Mouse (Mus musculus) urinary bladder, postnatal 4 days (tissue): ENCODE measurements around the gene Atp5d.

Experiments
- DNase-seq, 2 experiments: peaks; one replicate each; pipeline ENCODE4 v3.0.0; 2021 to 2022; ENCODE audit warnings: low spot score in 2 of 2

Atp5d gene

DNA sequence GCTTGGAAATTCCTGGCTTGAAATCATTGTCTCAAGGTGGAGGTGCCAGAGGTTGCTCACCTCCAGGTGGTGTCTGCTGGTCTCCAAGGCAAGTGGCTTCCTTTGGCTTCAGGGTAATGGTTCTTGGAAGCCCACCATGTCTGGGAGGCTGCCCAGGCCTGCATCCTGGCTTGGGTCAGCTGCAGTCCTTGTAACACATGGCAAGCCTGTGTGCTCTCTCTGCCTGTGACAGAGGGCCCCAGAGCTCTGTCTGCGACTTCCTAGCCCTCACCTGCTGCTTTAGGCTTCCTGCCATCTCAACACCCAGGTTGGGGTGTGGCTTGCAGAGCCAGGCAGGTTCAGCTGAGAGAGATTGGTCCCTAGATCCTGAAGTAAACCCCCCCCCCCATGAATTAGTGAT lies 20.7 kb upstream of the Atp5d start:
- no peak for DNase-seq

DNA sequence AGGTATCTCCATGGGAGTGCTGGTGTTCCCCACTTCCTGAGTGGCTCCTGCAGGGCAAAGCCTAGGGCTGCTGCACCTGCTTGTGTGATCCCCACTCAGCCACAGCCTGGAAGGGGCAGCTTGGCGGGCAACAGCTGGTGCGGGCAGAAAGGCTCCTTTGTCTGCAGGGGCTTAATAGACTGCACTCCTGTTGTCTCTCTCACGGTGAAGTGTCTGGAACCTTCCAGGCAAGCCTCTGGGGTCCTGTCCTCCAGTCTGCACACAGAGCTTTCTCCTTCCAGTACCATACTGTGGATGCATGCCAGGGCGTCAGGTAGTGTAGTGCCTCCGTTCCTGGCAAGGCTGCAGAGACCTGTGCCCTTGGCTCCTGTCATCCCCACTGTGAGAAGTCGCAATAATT lies 19.9 kb upstream of the Atp5d start:
- DNase-seq = no peak

DNA sequence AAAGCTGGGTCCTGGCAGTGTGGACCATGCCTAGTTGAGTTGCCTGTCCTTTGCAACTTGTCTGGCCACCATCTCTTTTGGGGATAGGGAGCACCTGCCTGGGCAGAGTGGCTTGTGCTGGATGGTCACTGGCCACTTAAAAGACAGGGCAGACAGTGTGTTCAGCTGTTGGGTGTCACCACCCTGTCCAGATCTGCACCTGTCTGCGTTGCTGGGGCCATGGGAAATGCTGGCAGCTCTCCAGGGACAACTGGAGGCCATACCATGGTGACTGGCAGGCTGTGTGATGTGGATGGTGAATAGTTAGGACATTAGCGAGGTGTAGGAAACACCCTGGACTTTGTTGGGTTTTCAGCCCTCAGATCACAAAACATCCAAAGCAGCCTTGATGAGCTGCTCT lies 18.3 kb upstream of the Atp5d start:
- DNase-seq = no peak

DNA sequence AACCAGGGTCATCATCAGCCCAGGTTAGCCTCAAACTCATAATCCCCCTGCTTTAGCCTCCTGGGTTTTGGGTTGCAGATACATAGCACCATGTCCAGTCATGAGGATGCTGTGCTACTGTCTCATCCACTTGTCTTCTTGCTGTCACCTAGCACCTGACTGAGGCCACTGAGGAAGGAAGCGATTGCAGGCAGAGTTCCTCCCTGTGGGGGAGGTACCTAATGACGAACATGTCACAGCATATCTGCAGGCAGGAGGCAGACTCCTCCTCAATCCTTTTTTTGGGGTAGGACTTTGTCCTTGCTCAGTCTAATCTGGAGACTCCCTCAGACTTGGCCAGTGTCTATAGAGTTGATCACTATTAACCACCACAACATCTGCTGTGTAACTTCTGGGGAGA lies 16.8 kb upstream of the Atp5d start:
- no peak for DNase-seq

DNA sequence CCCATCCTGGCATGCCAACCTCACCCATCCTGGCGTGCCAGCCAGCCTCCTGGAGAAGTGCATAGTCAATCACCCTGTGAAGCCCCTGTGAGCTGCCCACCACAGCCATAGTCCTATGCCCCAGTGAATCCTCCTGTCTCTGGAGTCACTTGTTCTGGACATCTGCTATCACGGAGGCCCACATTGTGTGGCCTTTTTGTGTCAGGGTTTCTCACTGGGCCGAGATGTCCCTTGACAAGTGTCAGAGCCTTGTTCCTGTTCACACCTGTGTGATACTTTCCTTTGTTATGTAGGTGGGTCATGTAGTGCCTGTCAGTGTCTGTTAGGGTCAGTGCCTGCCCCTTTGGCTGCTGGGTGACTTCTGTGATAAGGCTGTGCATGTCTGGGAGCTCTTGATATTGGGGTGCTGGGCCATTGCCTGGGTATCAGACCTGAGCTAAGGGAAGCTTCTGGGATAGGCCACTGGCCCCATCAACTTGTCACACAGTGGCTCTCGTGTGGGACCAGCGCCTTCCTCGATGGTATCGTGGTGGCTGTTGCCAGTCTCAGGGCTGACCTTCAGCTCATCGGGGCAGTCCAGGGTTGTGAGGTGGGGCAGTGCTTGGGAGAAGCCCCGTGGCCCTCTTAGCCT lies 14.4 kb upstream of the Atp5d start:
- DNase-seq = no peak

DNA sequence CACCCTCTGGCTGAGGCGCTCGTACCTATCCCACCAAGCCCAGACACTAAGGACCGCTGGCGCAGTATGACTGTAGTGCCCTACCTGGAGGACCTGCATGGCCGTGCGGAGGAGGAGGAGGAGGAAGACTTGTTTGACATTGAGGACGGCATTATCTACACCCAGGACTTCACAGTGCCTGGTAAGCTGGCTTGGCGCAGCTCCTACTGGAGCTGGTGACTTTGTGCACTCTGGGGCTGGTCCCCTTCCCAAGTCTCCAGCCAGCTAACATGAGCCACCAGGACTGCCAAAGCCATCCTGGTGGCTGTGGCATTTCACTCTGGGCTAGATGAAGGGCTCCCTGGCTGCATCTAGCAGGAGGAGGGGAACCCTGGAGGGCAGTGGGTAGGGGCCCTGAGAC lies 10.5 kb upstream of the Atp5d start:
- no peak for DNase-seq

DNA sequence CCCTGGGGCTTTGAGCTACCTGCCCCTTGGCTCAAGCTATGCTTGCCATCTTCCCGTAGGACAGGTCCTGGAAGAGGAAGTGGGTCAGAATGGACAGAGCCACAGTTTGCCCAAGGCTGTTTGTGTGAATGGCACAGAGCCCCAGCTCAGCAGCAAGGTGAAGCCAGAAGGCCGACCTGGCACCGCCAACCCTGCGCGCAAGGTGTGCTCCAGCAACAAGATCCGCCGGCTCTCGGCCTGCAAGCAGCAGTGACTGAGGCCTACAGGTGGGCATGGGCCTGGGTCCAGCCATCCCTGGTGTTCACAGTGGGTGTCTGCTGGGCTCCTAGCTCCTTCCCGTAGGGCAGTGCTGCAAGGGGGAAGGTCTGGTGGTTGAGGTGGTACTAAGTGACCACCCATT lies 8.6 kb upstream of the Atp5d start:
- peak in 1 of 2 experiments; percentile 21 for DNase-seq

DNA sequence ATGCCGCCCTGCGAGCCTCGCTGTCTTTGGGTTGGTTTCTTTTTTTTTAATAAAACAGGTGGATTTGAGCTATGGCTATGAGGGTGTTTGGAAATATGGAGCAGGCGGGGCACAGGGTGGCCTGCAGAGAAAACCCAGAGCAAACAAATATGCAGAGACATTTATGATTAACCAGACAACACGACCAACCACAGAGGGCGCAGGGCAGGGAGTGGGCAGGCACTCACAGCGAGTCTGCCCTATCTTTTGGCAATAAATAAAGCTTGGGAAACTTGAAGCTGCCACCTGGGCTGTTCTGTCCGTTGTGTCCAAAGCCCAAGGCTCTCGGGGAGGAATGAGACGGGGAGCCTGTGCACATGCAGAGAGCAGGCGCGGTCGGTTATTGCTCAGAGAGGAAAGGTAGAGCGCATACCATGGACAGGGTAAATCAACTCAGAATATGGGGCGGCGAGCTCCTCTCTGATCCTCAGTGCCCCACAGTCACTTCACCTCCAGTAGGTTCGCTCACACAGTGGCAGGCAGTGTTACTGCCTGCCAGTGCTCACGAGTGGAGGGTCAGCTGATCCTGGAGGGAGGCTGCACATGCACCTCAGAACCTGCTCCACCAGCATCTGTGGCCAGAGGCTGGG lies 7.9 kb upstream of the Atp5d start:
- peak in 1 of 2 experiments; percentile 25 for DNase-seq

DNA sequence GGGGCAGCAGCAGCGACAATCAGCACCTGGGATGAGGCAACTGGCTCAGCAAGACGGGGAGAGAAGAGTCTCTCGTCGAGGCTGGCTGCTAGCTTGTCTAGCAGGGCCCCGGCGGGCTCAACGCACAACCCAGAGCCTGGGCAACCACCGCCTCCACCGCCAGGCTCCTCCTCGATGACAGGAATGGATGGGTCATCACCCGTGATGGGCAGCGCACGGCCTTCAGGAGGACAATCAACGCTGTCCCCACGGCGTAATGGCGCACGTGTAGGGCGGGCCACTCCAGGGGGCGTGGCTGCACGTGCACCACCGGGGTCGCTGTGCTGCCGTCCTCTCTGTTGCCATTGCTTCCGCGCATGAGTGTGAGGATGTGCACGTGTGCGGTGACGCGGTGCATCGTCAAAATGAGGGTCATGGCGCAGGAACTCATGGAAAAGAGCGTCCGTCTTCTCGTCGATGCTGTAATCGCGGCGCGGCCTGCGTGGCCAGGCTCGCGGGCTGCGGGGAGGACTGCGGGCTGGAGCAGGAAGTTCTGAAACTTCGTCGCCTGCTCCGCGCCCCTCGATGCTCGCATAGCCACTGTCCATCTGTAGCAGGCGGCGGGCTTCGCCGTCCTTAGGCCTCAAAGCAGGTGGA lies 7.0 kb upstream of the Atp5d start:
- peak in 1 of 2 experiments; percentile 19 for DNase-seq

DNA sequence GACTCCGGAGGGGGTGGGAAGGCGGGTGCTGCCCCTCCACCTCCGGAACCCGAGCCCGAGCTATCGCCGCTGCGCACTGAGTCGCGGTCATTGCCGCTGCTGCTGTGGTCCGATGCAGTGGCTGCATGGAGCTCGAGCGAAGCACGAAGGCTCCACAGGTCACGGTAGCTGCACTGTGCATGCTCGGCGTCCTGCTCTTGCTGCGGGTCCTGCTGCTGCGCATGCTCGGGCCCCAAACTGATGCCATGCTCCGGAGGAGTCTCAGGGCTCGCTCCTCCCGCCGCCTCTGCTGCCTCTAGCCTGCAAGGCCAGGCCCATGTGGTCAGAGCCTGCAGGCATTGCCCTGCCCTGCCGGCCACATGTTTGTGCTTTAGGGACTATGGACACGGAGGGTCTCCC lies 6.5 kb upstream of the Atp5d start:
- DNase-seq = no peak

DNA sequence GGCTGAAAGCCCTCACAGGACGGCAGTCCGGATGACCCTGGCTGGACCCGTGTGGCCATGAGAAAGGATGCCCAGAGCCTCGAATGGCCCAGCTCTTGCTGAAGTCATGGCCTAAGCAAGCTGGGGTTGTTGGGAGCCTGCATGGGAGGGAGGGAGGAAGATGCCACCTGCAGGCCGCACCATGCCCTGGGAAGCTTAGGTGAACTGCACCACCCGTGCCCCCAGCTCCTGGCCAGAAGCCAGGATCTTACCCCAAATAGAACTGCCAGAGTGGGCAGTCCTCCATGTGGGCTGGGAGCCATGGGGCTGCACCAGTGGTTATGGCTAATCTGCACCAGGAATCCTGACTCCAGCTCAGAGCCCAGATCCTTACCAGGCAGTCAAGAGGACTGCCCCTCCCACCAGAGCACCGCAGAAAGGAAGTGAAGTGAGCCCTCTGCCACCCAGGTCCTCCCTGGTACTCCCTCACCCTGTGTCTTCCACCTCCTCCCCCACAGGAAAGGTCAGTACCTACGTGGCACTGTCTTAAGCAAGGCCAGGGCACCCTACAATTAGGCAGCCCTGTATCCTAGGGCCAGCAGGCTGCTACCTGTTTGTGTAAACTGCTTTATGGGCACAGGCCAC lies 5.1 kb upstream of the Atp5d start:
- no peak for DNase-seq

DNA sequence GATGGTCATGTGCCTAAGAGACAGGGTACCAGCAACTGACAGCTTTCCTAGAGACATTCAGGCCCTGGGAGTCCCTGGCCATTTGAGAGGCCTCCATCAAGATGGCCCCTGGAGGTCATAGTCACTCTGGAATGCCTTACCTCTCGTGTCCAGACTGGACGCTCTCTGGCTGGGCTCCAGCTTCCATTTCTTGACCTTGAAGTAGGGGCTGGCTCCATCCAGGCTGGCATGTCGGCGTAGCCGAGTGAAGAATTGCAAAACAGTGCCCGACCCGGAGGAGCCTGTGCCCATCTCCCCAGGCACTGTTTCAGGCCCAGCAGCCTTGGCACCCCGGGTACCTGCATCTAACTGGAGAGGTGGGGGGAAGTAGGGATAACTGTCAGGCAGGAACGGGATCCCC lies 4.0 kb upstream of the Atp5d start:
- DNase-seq = no peak

DNA sequence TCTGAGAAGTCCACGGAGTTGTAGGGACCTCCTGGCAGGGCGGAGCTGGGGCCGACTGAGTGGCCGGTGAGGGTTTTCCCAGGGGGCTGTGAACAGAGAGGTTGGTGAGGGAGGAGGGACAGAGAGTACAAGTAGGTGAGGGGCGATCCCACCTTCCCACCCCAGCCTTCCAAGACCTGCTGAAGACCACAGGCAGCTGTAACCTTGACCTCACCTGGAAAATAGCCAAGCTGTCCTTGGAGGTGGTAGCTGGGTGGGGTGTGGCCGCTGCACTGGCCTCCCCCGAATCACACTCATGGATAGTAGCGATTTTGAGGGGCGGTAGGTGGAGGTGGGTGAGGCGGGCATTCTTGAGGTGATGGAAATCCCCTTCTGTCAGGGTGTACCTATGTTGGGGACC lies 3.3 kb upstream of the Atp5d start:
- no peak for DNase-seq

DNA sequence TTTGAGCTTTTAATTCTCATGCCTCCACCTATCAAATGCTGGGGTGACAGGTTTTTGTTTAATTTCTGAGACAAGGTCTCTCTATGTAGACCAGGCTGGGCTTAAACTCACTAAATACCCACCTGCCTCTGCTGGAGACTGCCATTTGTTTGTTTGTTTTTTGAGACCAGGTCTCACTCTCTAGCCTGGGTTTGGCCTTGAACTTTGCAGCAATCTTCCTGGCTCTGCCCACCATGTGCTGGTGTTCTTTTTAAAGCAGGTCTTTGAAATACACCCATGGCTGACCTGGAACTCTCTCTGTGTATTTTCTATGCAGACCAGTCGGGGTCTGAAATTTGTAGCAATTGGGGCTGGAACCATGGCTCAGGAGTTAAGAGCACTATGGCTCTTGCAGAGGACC lies 2.8 kb upstream of the Atp5d start:
- DNase-seq = no peak

DNA sequence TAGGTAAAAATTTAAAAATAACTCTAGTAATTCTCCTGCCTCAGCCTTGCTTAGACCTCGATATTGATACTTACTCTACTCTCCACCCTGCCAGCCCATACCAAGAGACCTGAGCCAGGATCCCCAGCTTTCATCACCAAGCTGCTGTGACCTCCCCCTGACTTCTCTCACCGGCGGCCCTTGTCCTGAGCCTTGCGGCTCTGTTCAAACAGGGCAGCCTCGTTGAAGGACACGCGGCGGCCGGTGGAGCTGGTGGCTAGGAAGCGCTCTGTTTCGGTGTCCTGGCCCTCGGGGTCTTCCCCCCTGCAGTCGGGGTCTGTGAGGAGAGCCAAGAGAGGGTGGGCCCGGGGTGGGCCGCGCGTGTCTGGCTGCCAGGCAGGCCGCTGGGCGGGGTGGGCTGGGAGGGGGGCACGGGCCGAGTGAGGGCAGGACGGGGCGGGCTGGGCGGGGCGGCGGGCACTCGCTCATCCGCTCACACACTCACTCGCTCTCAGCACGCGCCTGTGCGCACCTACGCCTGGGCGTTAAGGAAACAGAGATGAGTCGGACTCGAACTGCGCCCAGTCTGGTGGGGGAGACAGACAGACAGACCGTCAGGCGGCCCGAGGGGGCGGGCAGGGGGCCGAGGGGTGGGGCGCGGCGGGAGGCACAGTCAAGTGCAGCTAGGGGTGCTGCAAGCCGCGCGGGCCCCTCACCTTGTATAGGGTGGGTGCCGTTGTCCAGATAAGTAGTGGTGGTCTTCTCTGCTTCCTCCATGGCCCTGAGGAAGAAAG lies 2.1 kb upstream of the Atp5d start:
- no peak for DNase-seq

DNA sequence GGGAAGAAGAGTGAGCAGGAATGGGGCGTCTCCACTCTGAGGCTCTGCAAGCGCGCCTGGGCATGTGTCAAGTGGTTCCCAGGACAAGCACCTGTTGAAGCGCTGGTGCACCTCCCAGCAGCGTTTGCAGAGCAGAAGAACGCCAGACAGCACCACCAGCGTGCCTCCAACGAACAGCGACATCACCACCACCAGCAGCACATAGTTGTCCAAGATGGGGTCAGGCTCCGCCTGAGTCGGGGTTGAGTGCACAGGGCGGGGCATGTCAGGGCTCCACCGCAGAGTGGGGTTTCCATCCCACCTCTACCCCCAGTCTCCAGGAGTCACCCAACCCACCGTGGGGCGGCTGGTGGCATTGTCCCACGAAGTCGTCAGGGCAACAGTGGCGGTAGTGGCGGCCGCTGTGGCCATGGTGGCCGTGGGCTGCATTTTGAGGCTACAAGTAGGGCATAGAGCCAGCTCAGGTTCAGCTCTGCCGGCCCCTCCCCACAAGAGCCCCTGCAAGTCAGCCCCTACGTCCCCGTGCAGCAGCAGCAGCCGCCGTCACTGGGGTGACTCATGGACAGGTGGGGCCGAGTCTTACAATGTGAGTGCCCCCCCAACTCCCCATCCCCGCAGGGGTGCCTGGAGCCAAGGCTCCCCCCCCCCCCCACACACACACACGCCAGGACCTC lies 1.3 kb upstream of the Atp5d start:
- no peak for DNase-seq

DNA sequence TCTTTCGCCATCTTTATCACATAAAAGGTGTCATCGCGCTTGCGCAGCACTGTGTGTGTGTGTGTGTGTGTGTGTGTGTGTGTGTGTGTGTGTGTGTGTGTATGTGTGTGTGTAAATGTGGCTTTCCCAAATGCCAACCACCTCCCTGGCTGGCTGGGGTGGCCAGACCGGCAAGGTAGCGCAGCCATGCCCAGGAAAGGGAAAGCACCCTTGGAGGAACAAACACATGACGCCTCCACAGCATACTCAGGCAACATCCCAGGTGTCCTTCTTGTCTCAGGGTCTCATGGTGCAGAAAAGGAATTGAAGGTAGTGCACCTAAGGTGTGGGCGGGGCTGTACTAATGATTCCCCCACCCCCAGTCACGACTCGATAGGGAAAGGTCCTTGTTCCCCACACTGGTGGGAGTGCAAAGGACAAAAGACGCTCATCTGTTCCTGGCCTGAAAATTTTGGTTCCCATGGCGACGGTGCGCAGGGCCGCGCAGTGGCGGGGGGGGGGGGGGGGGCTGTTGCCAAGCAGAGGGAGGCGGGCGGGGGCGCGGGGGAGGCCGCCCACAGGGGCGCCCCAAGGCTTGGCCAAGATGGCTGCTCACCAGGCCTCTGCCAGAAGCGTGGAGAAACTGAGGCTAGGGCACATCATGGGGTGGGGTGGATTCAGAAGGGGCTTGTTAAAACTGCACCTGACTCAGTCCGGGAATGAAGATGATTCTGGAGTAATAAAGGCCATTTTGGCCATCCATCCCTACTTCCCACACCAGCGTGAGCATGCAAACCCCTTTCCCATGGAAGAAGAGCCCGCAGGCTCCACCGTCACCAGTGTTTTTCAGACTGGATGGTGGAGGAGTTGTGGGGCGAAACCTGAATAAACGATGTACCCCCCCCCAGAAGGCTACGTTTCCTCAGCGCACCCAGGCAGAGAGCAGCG lies 543 bp upstream of the Atp5d start:
- no peak for DNase-seq

DNA sequence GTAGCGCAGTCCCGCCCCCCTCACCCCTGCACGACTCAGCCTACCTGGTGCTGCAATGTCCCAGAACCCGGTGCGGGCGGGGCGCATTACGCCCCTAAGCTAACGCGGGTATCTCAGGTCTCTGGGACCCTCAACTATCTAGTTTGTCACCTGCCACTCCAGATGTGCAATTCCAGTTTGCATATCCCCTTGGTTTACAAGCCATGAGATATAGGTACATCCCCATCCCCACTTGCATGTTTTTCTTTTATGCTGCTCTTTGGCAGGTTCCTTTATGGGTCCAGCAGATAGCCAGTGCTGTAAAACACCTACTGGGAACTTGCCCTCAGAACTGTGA lies 975 bp downstream of the Atp5d start:
- no peak for DNase-seq

DNA sequence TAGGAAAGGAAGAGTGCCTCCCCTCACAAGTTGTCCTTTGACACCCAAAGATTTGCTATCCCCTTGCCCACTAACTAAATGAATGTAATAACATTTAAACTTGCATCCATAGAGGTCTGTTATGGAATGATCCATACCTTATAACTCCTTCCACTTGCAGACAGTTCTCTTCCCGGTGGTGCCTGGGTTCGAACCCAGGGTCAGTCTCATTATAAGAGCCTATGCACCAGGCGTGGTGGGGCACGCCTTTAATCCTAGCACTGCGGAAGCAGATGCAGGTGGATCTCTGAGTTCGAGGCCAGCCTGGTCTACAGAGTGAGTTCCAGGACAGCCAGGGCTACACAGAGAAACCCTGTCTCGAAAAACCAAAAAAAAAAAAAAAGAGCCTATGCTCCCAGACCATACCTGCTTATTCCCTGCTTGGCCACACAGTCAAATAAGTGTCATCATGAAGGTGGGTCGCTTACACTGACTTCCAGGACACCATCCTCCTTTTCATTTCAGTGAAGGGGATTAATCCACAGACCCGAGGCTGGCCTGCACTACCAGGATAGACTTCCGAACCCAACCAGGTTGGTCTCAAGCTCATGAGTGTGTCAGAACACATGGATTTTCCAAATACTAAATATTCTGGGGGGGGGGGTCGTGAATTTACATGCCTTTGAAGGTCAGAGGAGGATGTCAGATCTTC lies 1.7 kb downstream of the Atp5d start:
- no peak for DNase-seq

DNA sequence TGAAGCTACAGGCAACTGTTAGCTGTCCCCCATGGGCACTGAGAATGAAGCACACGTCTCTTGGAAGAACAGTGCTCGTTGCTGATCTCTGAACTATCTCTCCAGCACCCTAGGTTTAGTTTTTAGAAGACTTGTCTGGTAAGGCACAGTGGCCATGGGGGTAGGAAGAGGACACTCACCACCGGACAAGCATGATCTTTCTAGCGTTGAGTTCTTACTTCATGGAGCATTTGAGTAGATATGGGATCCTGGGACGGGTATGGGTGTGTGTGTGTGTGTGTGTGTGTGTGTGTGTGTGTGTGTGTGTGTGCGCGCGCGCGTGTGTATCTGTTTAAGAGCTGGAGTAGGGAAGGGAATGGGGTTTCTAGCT lies 2.2 kb downstream of the Atp5d start, which contains the start of gene Cbarp:
TSS of gene Cbarp (minus strand) at position 170 of the 370 bp plus-strand sequence.
- no peak for DNase-seq
